Mouse (Mus musculus) heart, adult 2 months (tissue): ENCODE measurements around the gene Chrnd.

Experiments
- CTCF ChIP-seq: fragments of 200-600 bp; IDR thresholded peaks from 2 replicates; pipeline ENCODE4 v1.8.1; 2022; ENCODE audit warnings: antibody characterized with exemption, mild to moderate bottlenecking, moderate library complexity
- EP300 ChIP-seq: fragments of 200-500 bp; IDR thresholded peaks from 2 replicates; pipeline ENCODE4 v1.6.1; 2011; ENCODE audit warnings: low read depth, low read length, control low read depth; ENCODE audit not compliant: insufficient read depth
- POLR2A ChIP-seq: fragments of 200-500 bp; IDR thresholded peaks from 2 replicates; pipeline ENCODE4 v1.6.1; 2011; ENCODE audit warnings: mild to moderate bottlenecking, low read depth, low read length, control low read depth; ENCODE audit not compliant: insufficient read depth

GRCm38 (mm10) chr1:87141550-87141949, 48.9 kb upstream of the Chrnd start:
- TF ChIP-seq CTCF (no peak), POLR2A (no peak), EP300 (no peak)
